Mouse (Mus musculus): ENCODE results near the gene Pcgf6. TPM values are rescaled to one million over a fixed set of nuclear protein-coding genes. Genes with fewer than 3 reads are reported as not detected.

Gene Pcgf6
- total and polyA plus RNA-seq, 2 experiments from 2014 or later: 20.9 to 33.3 TPM

DNA sequence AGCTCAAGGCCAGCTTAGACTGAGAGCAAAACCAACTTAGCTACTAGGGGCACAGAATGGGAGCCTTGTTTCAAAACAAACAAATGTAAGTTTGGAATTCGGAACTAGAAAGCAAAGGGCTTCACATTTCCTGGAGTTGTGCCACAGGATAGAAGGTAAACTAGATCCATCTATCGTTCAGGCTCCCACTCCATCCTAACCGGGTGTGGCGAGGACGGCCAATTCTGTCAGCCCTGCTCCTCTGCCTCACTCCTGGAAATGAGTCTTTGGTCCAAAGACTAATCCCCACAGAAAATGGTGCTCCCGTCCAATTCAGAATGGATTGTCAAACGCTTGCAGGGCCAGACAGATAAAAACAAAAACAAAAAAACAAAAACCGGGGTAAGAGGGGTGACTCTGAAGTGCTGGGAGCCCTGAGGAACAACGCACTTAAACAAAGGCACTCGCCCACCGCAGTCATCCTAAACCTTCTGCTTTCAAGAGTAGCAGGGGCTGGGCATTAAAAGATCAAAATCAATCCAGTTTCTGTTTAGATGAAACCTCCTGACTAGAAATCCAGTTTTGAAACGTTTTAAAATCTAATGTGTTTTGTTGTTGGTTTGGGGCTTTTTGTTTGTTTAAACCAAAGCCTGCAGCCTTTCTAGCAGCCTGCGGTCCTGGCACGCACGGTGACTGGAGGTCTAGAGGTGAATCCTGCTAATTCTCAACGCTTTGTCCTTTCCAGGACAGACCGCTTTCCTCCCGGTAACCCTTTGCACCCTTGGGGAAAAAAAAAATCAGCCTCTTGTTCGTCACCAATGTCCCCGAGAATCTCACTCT is 37.2 kb downstream of the Pcgf6 start:
- no peak for TF ChIP-seq CTCF (IDR thresholded peaks at IDR 0.05; ENCODE audit: low read depth)
- no peak for ATAC-seq
- DNase-seq: no peak
- 9% methylated on average over 20 of the region's 20 CpGs for WGBS
- Histone ChIP-seq H3K36me3 (ENCODE audit: insufficient read depth) (no peaks in the 10 kb centered on the region), H3K9me3 (ENCODE audit: low read length) (no peaks in the 10 kb centered on the region), H3K27ac (ENCODE audit: low read depth, low read length) (peak overlapping the region; percentile 99), H3K4me2 (ENCODE audit: low read depth) (peak overlapping the region; percentile 66), H3K27me3 (ENCODE audit: insufficient read depth, low read length) (no peaks in the 10 kb centered on the region), H3K4me1 (ENCODE audit: insufficient read depth) (peaks cover 4% of the 10 kb centered on the region; the same call in 1 of the 2 replicates), H3K9ac (peak overlapping the region; percentile 96), H3K4me3 (ENCODE audit: low read depth, low read length) (peak overlapping the region; percentile 88)

DNA sequence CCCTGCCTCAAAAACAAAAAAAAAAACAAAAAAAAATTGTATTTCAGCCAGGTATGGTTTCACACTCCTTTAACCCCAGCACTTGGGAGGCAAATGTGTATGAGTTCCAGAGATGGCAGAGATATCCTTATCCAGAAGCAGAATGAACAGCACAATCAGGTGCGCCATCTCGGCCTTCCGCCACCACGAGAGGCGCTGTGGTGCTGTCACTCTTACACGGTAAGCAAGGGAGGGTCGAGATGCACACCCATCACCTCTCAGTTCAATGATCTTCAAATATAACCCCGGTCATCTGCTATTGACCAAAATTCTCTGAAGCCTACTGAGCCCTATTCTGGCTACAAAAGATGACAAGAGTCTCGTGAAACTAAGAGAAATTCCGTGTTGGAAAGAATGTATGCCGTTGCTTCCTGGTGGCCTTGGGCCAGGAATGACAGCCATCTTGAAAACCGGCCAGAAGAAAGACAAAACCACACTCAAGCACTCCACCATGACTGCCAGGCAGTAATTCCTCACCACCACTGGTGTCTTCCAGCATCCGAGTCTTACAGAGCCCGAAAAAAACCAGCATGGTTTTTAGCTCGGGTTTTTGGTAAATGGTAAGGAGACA is 38.1 kb downstream of the Pcgf6 start:
- Histone ChIP-seq H3K27ac (ENCODE audit: low read depth, low read length) (no peak overlapping the region), H3K9ac (no peak overlapping the region), H3K4me3 (ENCODE audit: low read depth, low read length) (no peak overlapping the region), H3K9me3 (ENCODE audit: low read length) (no peaks in the 10 kb centered on the region), H3K36me3 (ENCODE audit: insufficient read depth) (no peaks in the 10 kb centered on the region), H3K4me1 (ENCODE audit: insufficient read depth) (no peaks in the 10 kb centered on the region; the same call in 1 of the 2 replicates), H3K4me2 (ENCODE audit: low read depth) (peak overlapping the region; percentile 66; the same call in 1 of the 2 replicates), H3K27me3 (ENCODE audit: insufficient read depth, low read length) (no peaks in the 10 kb centered on the region)
- DNase-seq (no peak), ATAC-seq (no peak)
- WGBS: 77% methylated on average over 15 of the region's 15 CpGs
- TF ChIP-seq CTCF (IDR thresholded peaks at IDR 0.05; ENCODE audit: low read depth): no peak

DNA sequence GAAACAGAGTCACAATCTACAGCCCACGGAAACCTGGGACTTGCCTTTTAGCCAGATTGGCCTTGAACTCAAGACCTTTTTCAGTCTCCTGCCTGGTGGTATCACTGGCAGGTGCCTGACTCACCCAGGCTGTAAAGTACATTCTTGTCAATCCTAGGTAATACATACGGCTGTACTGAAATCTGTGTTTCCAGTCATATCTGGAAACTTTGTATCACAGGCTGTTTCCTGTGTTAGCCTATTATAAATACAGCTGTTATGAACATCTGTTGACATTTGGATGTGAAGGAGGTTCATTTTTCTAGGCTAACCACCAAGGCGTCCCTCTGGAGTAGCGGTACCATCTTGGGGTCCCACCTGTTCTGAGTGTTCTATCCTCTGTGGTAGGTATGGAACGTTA is 40.8 kb downstream of the Pcgf6 start:
- Histone ChIP-seq H3K9ac (no peak overlapping the region), H3K27ac (ENCODE audit: low read depth, low read length) (no peak overlapping the region), H3K36me3 (ENCODE audit: insufficient read depth) (no peaks in the 10 kb centered on the region), H3K9me3 (ENCODE audit: low read length) (no peaks in the 10 kb centered on the region), H3K4me3 (ENCODE audit: low read depth, low read length) (no peak overlapping the region), H3K27me3 (ENCODE audit: insufficient read depth, low read length) (no peaks in the 10 kb centered on the region), H3K4me2 (ENCODE audit: low read depth) (no peak overlapping the region), H3K4me1 (ENCODE audit: insufficient read depth) (no peaks in the 10 kb centered on the region; the same call in 1 of the 2 replicates)
- TF ChIP-seq CTCF (IDR thresholded peaks at IDR 0.05; ENCODE audit: low read depth): no peak
- no peak for DNase-seq
- no peak for ATAC-seq
- WGBS: 87% methylated on average over 5 of the region's 5 CpGs

DNA sequence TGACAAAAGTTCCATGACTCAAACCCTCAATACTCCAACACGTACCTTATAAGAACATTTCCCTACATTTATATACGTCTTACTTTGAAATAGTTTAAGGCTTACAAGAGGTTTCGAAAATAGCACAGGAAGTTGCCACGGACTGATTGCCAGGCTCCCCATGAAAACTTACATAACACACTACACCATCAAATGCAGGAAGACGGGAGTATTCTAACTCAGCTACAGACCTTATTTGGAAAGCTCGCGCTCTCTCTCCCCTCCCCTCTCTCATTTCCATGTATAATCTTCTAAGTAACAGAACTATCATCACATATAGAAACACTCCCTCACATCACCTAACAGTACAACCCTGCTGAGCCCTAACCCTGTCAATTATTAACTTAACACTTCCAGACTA is 41.3 kb downstream of the Pcgf6 start:
- Histone ChIP-seq H3K4me1 (ENCODE audit: insufficient read depth) (no peaks in the 10 kb centered on the region; the same call in 1 of the 2 replicates), H3K9me3 (ENCODE audit: low read length) (no peaks in the 10 kb centered on the region), H3K36me3 (ENCODE audit: insufficient read depth) (no peaks in the 10 kb centered on the region), H3K9ac (no peak overlapping the region), H3K4me3 (ENCODE audit: low read depth, low read length) (no peak overlapping the region), H3K4me2 (ENCODE audit: low read depth) (no peak overlapping the region), H3K27me3 (ENCODE audit: insufficient read depth, low read length) (no peaks in the 10 kb centered on the region), H3K27ac (ENCODE audit: low read depth, low read length) (no peak overlapping the region)
- DNase-seq (no peak), ATAC-seq (no peak)
- TF ChIP-seq CTCF (IDR thresholded peaks at IDR 0.05; ENCODE audit: low read depth): no peak
- WGBS: 81% methylated on average over 7 of the region's 7 CpGs

DNA sequence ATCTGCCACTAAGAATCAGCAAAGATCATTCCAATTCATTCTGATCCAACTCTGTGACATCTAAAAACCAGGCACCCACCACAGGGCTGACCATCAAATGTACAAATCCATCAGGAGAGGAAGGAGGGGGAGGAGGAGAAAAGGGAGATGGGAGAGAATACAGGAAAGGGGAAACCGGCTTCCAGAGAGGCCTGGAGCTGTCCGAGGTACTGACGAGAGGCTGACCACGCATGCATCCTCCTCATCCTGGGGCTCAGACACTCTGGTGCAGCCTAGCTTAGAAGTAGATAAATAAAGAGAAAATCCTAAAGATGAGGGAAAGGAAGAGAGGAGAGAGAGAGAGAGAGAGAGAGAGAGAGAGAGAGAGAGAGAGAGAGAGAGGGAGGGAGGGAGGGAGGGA is 44.4 kb downstream of the Pcgf6 start:
- DNase-seq (no peak), ATAC-seq (no peak)
- TF ChIP-seq CTCF (IDR thresholded peaks at IDR 0.05; ENCODE audit: low read depth): no peak
- 6% methylated on average over 4 of the region's 4 CpGs for WGBS
- no peaks in the 10 kb centered on the region for H3K36me3 ChIP-seq (ENCODE audit: insufficient read depth)
- no peaks in the 10 kb centered on the region for H3K27me3 ChIP-seq (ENCODE audit: insufficient read depth, low read length)
- H3K4me1 ChIP-seq (ENCODE audit: insufficient read depth): no peaks in the 10 kb centered on the region
- H3K4me3 ChIP-seq (ENCODE audit: low read depth, low read length): no peak overlapping the region
- H3K9me3 ChIP-seq (ENCODE audit: low read length): no peaks in the 10 kb centered on the region
- H3K27ac ChIP-seq (ENCODE audit: low read depth, low read length): no peak overlapping the region
- no peak overlapping the region for H3K9ac ChIP-seq
- no peak overlapping the region for H3K4me2 ChIP-seq (ENCODE audit: low read depth)

DNA sequence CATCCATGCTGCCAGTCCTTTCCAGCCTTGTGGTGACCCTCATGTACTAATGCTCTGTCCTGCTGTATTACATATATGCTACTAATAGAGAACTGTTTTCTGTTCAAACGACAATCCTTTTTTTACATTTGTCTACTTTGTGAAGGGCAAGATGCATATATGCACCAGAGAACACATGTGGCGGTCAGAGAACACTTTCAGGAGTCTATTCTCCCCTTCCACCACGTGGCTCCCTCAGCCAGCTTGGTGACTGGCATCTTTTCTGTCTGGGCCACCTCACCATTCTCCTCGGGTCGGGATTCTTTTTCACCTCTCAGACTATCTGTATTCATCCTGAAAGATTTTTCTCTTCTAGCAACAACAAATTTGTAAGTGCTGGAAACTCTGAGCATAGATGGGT is 44.8 kb downstream of the Pcgf6 start:
- H3K4me2 ChIP-seq (ENCODE audit: low read depth): no peak overlapping the region
- no peak for ATAC-seq
- no peak for TF ChIP-seq CTCF (IDR thresholded peaks at IDR 0.05; ENCODE audit: low read depth)

More for the DNA sequence above, 44.8 kb downstream of the Pcgf6 start:
- H3K9ac ChIP-seq: no peak overlapping the region
- H3K4me3 ChIP-seq (ENCODE audit: low read depth, low read length): no peak overlapping the region
- no peaks in the 10 kb centered on the region for H3K9me3 ChIP-seq (ENCODE audit: low read length)
- H3K27ac ChIP-seq (ENCODE audit: low read depth, low read length): no peak overlapping the region
- H3K27me3 ChIP-seq (ENCODE audit: insufficient read depth, low read length): no peaks in the 10 kb centered on the region
- 64% methylated on average over 5 of the region's 5 CpGs for WGBS
- no peaks in the 10 kb centered on the region for H3K36me3 ChIP-seq (ENCODE audit: insufficient read depth)
- no peak for DNase-seq
- no peaks in the 10 kb centered on the region for H3K4me1 ChIP-seq (ENCODE audit: insufficient read depth)

Data from forebrain, postnatal 0 days (tissue).